Mouse (Mus musculus) heart, embryonic 16.5 days (tissue): Measurements from ENCODE around the gene Golph3. TPM values are rescaled to one million over a fixed set of nuclear protein-coding genes. Genes with fewer than 3 reads are reported as not detected.

ENCODE experiments used
- ATAC-seq: fragments of 200-750 bp; cut with Nextera tagmentation; replicated peaks from 2 replicates; pipeline ENCODE4 v1.8.0; 2017; ENCODE audit warnings: moderate number of reproducible peaks; ENCODE audit not compliant: insufficient read depth, low FRiP score; ENCODE audit errors: extremely low read depth
- H3K27ac ChIP-seq: fragments of 300-500 bp; sonication (generic); 2 replicates; pipeline ENCODE4 v1.5.1; 2014; ENCODE audit warnings: mild to moderate bottlenecking, low read length, control low read depth, moderate library complexity
- H3K27me3 ChIP-seq: fragments of 300-500 bp; sonication (generic); 2 replicates; pipeline ENCODE4 v1.6.1; 2014; ENCODE audit warnings: low read length, mixed read lengths; ENCODE audit not compliant: control insufficient read depth, insufficient read depth
- H3K36me3 ChIP-seq: fragments of 300-500 bp; sonication (generic); 2 replicates; pipeline ENCODE4 v1.6.1; 2014; ENCODE audit not compliant: control insufficient read depth, insufficient read depth
- H3K4me1 ChIP-seq: fragments of 300-500 bp; sonication (generic); 2 replicates; pipeline ENCODE4 v1.6.1; 2014; ENCODE audit warnings: low read length, mixed read lengths; ENCODE audit not compliant: control insufficient read depth, insufficient read depth
- H3K4me2 ChIP-seq: fragments of 300-500 bp; sonication (generic); 2 replicates; pipeline ENCODE4 v1.6.1; 2014; ENCODE audit warnings: low read depth, mild to moderate bottlenecking, control low read depth, low read length
- H3K4me3 ChIP-seq: fragments of 300-500 bp; sonication (generic); 2 replicates; pipeline ENCODE4 v1.5.1; 2014; ENCODE audit warnings: mild to moderate bottlenecking, control low read depth, low read length
- H3K9ac ChIP-seq: fragments of 300-500 bp; sonication (generic); 2 replicates; pipeline ENCODE4 v1.6.1; 2014; ENCODE audit warnings: low read length, control low read depth
- H3K9me3 ChIP-seq: fragments of 300-500 bp; sonication (generic); replicated peaks from 2 replicates; pipeline ENCODE4 v1.6.1; 2016; ENCODE audit warnings: low read length; ENCODE audit not compliant: control insufficient read depth
- WGBS: fragments of 180-500 bp; shearing (Covaris S2); extraction: QIAGEN DNeasy Blood & Tissue Kit; methylation state at CpG from one replicate; pipeline ENCODE4 v1.1.7; 2014; 5-methylcytosine and 5-hydroxymethylcytosine counted together
- polyA plus RNA-seq: library from polyadenylated mRNA; unstranded; fragments of >200 nt; fragmentation: Nextera tagmentation; extraction: Ambion mirVana; gene quantifications from 2 replicates; pipeline ENCODE4 v1.2.1, GENCODE M21; 2015

Gene Golph3
- polyA plus RNA-seq, 1 experiment from 2014 or later, result 67.6 TPM

- no peaks in the 10 kb centered on the region for H3K27me3 ChIP-seq
- no peak overlapping the region for H3K4me2 ChIP-seq
- no peaks in the 10 kb centered on the region for H3K9me3 ChIP-seq
- no peak overlapping the region for H3K27ac ChIP-seq
- no peaks in the 10 kb centered on the region for H3K4me1 ChIP-seq
- WGBS, result 32% methylated on average over 1 of the region's 1 CpGs
- H3K9ac ChIP-seq, result no peak overlapping the region
- no peaks in the 10 kb centered on the region for H3K36me3 ChIP-seq
- ATAC-seq, result no peak
- no peak overlapping the region for H3K4me3 ChIP-seq
Measured at GRCm38 (mm10) chr15:12313255-12313654, 8.0 kb upstream of the Golph3 start.

GRCm38 (mm10) chr15:12314584-12314983, 6.7 kb upstream of the Golph3 start:
- Histone ChIP-seq H3K27ac (no peak overlapping the region), H3K4me2 (no peak overlapping the region), H3K4me3 (no peak overlapping the region), H3K4me1 (no peaks in the 10 kb centered on the region), H3K36me3 (no peaks in the 10 kb centered on the region), H3K9ac (no peak overlapping the region), H3K27me3 (no peaks in the 10 kb centered on the region), H3K9me3 (no peaks in the 10 kb centered on the region)
- 77% methylated on average over 5 of the region's 5 CpGs for WGBS
- no peak for ATAC-seq

GRCm38 (mm10) chr15:12315996-12316395, 5.3 kb upstream of the Golph3 start:
- peaks cover 2% of the 10 kb centered on the region; the same call in 1 of the 2 replicates for H3K4me1 ChIP-seq
- no peak overlapping the region for H3K4me3 ChIP-seq
- no peak overlapping the region for H3K4me2 ChIP-seq
- ATAC-seq, result no peak
- H3K9ac ChIP-seq, result no peak overlapping the region
- no peaks in the 10 kb centered on the region for H3K27me3 ChIP-seq
- WGBS, result 66% methylated on average over 2 of the region's 2 CpGs
- H3K9me3 ChIP-seq, result no peaks in the 10 kb centered on the region
- H3K36me3 ChIP-seq, result no peaks in the 10 kb centered on the region
- no peak overlapping the region for H3K27ac ChIP-seq

- 68% methylated on average over 5 of the region's 5 CpGs for WGBS
- no peak overlapping the region for H3K9ac ChIP-seq
- no peaks in the 10 kb centered on the region for H3K27me3 ChIP-seq
- ATAC-seq, result no peak
- no peaks in the 10 kb centered on the region for H3K36me3 ChIP-seq
- H3K27ac ChIP-seq, result no peak overlapping the region
- no peak overlapping the region for H3K4me2 ChIP-seq
- H3K4me3 ChIP-seq, result no peak overlapping the region
- H3K4me1 ChIP-seq, result peaks cover 2% of the 10 kb centered on the region; the same call in 1 of the 2 replicates
- no peaks in the 10 kb centered on the region for H3K9me3 ChIP-seq
Measured at GRCm38 (mm10) chr15:12317290-12317689, 4.0 kb upstream of the Golph3 start.

- H3K4me2 ChIP-seq, result no peak overlapping the region
- H3K36me3 ChIP-seq, result no peaks in the 10 kb centered on the region
- no peak overlapping the region for H3K4me3 ChIP-seq
- no peak overlapping the region for H3K27ac ChIP-seq
- no peak for ATAC-seq
- WGBS, result 73% methylated on average over 8 of the region's 8 CpGs
- H3K9ac ChIP-seq, result no peak overlapping the region
- peaks cover 2% of the 10 kb centered on the region; the same call in 1 of the 2 replicates for H3K4me1 ChIP-seq
- H3K9me3 ChIP-seq, result no peaks in the 10 kb centered on the region
- H3K27me3 ChIP-seq, result no peaks in the 10 kb centered on the region
Measured at GRCm38 (mm10) chr15:12318451-12318850, 2.8 kb upstream of the Golph3 start.

GRCm38 (mm10) chr15:12319889-12320288, 1.4 kb upstream of the Golph3 start:
- peaks cover 12% of the 10 kb centered on the region for H3K4me1 ChIP-seq
- H3K9me3 ChIP-seq, result no peaks in the 10 kb centered on the region
- ATAC-seq, result no peak
- H3K36me3 ChIP-seq, result no peaks in the 10 kb centered on the region
- H3K4me3 ChIP-seq, result no peak overlapping the region
- no peaks in the 10 kb centered on the region for H3K27me3 ChIP-seq
- no peak overlapping the region for H3K4me2 ChIP-seq
- no peak overlapping the region for H3K9ac ChIP-seq
- WGBS, result 45% methylated on average over 5 of the region's 5 CpGs
- H3K27ac ChIP-seq, result no peak overlapping the region

GRCm38 (mm10) chr15:12320441-12321090, 684 bp upstream of the Golph3 start:
- Histone ChIP-seq H3K9me3 (no peaks in the 10 kb centered on the region), H3K27me3 (no peaks in the 10 kb centered on the region), H3K4me2 (peak overlapping the region; percentile 91), H3K36me3 (peaks cover under 1% of the 10 kb centered on the region; the same call in 1 of the 2 replicates), H3K9ac (peak overlapping the region; percentile 93), H3K4me1 (peaks cover 12% of the 10 kb centered on the region), H3K4me3 (peak overlapping the region; percentile 77), H3K27ac (peak overlapping the region; percentile 93)
- 4% methylated on average over 22 of the region's 22 CpGs for WGBS
- no peak for ATAC-seq

GRCm38 (mm10) chr15:12321788-12322621, 755 bp downstream of the Golph3 start, which contains the start of gene 1810049J17Rik:
TSS of gene 1810049J17Rik (minus strand) at chr15:12321899.
- H3K4me1 ChIP-seq, result peaks cover 14% of the 10 kb centered on the region
- under 1% methylated on average over 67 of the region's 70 CpGs for WGBS
- H3K36me3 ChIP-seq, result peaks cover 3% of the 10 kb centered on the region; the same call in 1 of the 2 replicates
- H3K27ac ChIP-seq, result peak within 1 kb of the TSS; percentile 93
- H3K4me2 ChIP-seq, result peak within 1 kb of the TSS; percentile 91
- H3K27me3 ChIP-seq, result no peaks in the 10 kb centered on the region
- peak; percentile 12; the same call in 1 of the 2 replicates for ATAC-seq
- H3K4me3 ChIP-seq, result peak within 1 kb of the TSS; percentile 77
- no peaks in the 10 kb centered on the region for H3K9me3 ChIP-seq
- H3K9ac ChIP-seq, result peak within 1 kb of the TSS; percentile 93
